Mouse (Mus musculus): ENCODE data around the gene Pex11b.

DNA sequence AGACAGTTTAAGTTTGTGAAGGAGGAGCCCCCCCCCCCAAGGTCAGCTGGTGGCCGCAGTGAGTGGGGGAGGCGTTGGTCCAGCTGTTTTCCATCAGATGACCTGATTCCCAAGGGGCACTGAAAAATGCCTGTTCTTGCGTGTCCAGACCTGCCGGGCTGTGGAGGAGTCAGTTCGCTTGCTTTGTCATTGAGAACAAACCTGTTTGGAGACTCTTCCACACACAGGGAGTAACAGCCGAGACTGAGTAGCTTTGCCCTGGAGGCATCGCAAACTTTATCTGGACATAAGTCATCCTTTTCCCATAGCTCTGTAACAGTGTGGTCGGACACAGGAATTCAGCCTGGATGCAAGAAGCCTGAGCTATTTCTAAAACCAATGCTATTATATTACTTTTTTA, 39.3 kb downstream of the Pex11b start:
- TF ChIP-seq MAX (IDR thresholded peaks at IDR 0.05) = no peak
- TF ChIP-seq CTCF (IDR thresholded peaks at IDR 0.05; ENCODE audit: control insufficient read depth, insufficient read depth, insufficient read length) = no peak
- TF ChIP-seq USF1 (IDR thresholded peaks at IDR 0.05; ENCODE audit: low read depth) = no peak
- TF ChIP-seq CEBPB (IDR thresholded peaks at IDR 0.05; ENCODE audit: low read depth) = no peak
- TF ChIP-seq FOSL1 (IDR thresholded peaks at IDR 0.05; ENCODE audit: insufficient read depth, low read length, poor library complexity, severe bottlenecking) = no peak
